Mouse (Mus musculus) mouse embryonic stem cell (cell line): Measurements from ENCODE around the gene Aftph.

Experiments
- in situ Hi-C, 2 experiments: fragments of 300-500 bp; cut with MboI; formaldehyde crosslinking; loops; 1 replicate in 1 of 2; 3 replicates in 1 of 2; pipeline ENCODE4 v1.14.3; 2019 to 2020; ENCODE audit warnings: low sequenced_read_pairs in 2 of 2, low pct_unique_long_range_greater_than_20kb in 1 of 2, mixed read lengths in 1 of 2; ENCODE audit not compliant: unreplicated experiment in 1 of 2

Gene Aftph

GRCm38 (mm10) chr11:20740481-20741200, 748 bp downstream of the Aftph start:
- in situ Hi-C loops, result no loop called here

- in situ Hi-C loops, result no loop called here
Observed at GRCm38 (mm10) chr11:20734066-20734465, 7.3 kb downstream of the Aftph start.

GRCm38 (mm10) chr11:20733486-20734030, 7.8 kb downstream of the Aftph start:
- in situ Hi-C loops, result no loop called here

DNA sequence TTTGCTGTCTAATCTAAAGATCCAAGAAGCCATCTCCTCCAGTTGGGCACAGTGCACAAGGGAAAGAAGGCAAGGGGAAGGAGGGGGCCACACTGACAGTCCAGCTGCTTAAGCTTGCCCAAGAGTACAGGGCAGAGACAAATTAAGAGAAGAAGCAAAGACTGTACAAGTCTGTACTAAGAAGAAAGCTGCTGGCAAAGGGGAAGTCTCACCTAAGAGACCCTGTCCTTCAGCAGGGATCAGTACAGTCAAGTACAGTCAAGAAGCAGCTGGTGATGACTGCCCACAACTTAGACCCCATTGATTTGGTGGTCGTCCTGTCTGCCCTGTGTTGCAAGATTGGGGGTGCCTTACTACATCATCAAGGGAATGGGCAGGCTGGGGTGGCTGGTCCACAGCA, 12.0 kb downstream of the Aftph start:
- in situ Hi-C loops, result no loop called here

- in situ Hi-C loops, result no loop called here
Observed at GRCm38 (mm10) chr11:20728044-20728443, 13.3 kb downstream of the Aftph start.

- in situ Hi-C loops, result no loop called here
Observed at GRCm38 (mm10) chr11:20723572-20723971, 17.8 kb downstream of the Aftph start.

- in situ Hi-C loops, result no loop called here
Observed at GRCm38 (mm10) chr11:20712068-20712671, 29.2 kb downstream of the Aftph start.

GRCm38 (mm10) chr11:20691000-20691399, 50.4 kb downstream of the Aftph start:
- in situ Hi-C loops, result no loop called here

DNA sequence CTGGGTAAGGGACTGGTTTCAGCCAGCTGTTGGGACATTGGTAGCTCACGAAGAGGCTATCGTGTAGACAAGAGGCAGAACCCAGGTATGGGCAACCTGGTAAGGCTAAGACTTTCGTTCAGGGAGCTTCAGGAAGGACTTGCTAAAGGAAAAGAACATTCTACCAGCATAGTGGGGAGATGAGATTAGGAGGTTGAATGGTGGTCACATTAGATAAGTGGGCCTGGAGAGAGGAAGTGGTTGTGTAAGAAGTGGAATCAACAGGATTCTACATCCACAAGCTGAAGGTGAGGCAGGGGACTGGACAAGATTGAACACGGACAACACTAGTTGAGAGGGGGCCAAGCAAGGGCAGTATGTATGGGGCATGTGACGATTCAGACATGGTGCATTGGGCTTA, 59.7 kb downstream of the Aftph start:
- in situ Hi-C loops, result loop anchor here (10.0 kb wide), 1 partner anchor 237 kb away; no protein-coding TSS in a partner anchor

DNA sequence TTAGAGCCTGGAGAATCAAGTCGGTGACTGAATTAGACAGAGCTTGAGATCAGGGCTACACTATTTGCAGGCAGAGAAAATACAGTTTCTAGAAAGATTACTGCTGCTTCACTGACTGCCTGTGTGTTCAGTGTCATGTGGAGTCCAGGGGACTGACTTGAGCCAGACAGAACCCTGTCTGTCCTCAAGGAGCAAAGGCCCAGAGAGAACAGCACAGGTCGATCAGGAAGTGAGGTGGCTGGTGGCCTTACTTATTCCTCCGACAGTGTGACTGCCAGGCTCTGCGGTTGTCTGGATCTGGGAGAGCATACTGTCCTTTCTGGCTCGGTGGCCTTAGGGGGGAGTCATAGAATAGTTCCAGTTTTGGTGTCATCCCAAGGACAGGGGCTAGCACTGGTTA, 60.6 kb downstream of the Aftph start:
- in situ Hi-C loops, result loop anchor here (10.0 kb wide), 1 partner anchor 236 kb away; no protein-coding TSS in a partner anchor

GRCm38 (mm10) chr11:20679396-20679795, 62.0 kb downstream of the Aftph start:
- in situ Hi-C loops, result no loop called here

DNA sequence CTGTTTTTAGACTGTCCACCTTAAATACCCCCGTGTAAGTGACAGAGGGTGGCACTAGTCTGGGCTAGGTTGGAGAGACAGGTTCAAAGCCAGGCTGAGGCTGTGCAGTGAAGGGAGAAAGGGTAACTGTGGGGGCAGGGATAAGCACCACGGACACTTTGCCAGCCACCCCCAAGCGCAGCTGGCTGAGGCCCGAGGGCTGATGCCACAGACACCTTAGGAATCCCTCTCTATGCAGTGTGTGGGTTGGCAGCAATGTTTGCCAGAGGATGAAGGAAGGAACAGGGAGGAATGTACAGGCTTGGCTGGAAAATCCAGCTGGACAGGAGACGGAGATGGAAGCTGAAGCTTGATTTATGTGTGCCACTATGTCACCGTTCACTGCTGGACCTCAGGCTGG, 68.9 kb downstream of the Aftph start:
- in situ Hi-C loops, result loop anchor here (25.0 kb wide), 2 partner anchors 385 to 410 kb away; no protein-coding TSS in a partner anchor

GRCm38 (mm10) chr11:20671789-20672392, 69.5 kb downstream of the Aftph start:
- in situ Hi-C loops, result loop anchor here (25.0 kb wide), 2 partner anchors 385 to 410 kb away; no protein-coding TSS in a partner anchor

DNA sequence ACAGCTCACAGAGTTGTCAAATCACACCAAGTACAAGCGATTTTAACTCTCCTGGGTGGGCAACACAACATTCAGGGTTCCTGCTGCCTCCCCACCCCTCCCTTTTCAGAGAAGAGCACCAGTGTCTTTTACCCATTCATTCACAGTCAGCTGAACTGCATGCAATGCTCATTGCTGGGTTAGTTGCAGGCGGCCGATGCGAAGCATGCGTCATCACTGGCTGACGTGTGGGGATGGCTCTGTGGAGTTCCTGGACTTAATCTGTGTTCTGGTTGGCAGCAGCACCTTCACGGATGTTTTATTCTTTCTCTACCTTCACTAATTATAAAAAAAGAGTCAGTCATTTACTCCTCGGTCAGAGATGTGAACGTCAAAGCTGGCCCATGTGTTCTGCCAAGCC, 76.5 kb downstream of the Aftph start:
- in situ Hi-C loops, result loop anchor here (25.0 kb wide), 2 partner anchors 378 to 403 kb away; no protein-coding TSS in a partner anchor

- in situ Hi-C loops, result loop anchor here (25.0 kb wide), 2 partner anchors 376 to 401 kb away; no protein-coding TSS in a partner anchor
Observed at GRCm38 (mm10) chr11:20663580-20664198, 77.7 kb downstream of the Aftph start.

GRCm38 (mm10) chr11:20662811-20663210, 78.6 kb downstream of the Aftph start:
- in situ Hi-C loops, result loop anchor here (25.0 kb wide), 2 partner anchors 376 to 401 kb away; no protein-coding TSS in a partner anchor

DNA sequence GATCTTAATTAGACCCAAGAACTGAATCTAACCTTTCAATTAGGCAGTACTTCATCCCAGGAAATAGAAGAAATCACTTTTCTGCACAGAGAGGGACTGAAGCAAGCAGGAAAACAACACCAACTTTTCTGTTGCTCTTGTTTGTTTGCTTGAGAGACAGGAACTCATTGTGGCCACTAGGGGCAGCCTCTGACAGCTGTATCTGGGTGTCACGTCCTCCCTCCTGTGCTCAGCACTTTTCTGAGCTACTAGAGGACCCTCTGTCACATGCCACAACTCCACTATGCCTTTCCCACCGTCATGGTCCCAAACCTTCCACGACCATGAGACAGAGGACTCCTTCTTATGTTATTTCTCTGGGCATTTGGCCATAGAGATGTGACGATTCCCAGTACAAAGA, 79.7 kb downstream of the Aftph start:
- in situ Hi-C loops, result loop anchor here (25.0 kb wide), 2 partner anchors 374 to 399 kb away; no protein-coding TSS in a partner anchor
